Mouse (Mus musculus) 416B (cell line): Measurements from ENCODE around the gene Ryr3.

Experiments used
- DNase-seq: peaks from one replicate; pipeline ENCODE4 v3.0.0; 2011; ENCODE audit warnings: low read depth

The Ryr3 gene

DNA sequence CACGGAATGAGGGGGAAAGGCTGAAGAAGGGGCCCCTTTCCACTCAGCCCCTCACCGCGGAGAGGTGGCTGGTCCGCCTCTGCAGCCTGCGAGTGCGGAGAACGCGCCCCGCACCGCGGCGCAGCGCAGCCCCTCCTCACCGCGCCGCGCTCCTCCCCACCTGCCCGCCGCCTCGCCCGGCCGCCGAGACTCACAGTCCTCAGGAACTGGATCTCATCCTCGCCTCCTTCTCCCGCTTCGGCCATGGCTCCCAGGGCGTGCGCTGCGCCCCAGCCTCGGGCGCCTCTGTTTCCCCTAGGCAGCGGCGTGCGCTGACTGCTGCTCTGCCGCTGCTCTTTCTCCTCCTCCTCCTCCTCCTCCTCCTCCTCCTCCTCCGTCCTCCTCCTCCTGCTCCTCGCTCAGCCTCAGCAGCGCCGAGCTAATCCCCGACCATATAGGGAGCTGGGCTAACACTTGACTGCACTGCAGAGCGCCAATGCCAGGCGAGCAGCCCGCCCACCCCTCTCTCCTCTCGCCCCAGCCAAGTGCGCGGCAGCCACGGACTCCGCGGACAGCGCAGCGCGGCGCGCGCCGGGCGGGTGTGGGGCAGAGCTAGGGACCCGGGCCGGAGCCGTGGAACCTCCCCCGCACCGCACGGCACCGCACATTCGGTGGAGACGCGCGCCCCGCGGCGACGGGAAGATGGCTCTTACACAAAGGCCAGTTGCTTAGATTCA, at the start of gene Ryr3:
Ryr3 (minus strand) TSS at position 351 of the 716 bp plus-strand sequence.
- no peak for DNase-seq

GRCm38 (mm10) chr2:113238871-113239270, 22.0 kb upstream of the Ryr3 start:
- no peak for DNase-seq

DNA sequence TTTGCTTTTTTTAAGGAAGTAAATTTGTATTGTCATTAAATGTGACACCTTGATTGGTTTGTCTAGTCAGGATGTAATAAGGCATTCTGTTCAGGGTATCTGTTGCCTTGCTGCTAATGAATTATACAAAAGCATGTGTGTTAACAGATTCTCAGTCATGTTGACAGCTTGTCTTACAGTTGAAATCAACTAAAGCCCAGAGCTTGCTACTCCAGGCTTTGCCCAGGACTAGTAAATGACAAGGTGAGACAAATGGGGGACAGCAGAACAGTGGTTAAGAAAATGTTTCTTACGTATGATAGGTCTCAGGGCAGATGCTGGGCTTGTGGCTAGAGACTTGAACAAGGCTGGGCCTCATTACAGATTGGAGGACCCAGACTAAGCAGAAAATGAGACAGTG, 20.1 kb upstream of the Ryr3 start:
- DNase-seq: no peak

- peak; percentile 52 for DNase-seq
Measured at GRCm38 (mm10) chr2:113234559-113234958, 17.7 kb upstream of the Ryr3 start.

GRCm38 (mm10) chr2:113233356-113233755, 16.5 kb upstream of the Ryr3 start:
- DNase-seq: no peak

DNA sequence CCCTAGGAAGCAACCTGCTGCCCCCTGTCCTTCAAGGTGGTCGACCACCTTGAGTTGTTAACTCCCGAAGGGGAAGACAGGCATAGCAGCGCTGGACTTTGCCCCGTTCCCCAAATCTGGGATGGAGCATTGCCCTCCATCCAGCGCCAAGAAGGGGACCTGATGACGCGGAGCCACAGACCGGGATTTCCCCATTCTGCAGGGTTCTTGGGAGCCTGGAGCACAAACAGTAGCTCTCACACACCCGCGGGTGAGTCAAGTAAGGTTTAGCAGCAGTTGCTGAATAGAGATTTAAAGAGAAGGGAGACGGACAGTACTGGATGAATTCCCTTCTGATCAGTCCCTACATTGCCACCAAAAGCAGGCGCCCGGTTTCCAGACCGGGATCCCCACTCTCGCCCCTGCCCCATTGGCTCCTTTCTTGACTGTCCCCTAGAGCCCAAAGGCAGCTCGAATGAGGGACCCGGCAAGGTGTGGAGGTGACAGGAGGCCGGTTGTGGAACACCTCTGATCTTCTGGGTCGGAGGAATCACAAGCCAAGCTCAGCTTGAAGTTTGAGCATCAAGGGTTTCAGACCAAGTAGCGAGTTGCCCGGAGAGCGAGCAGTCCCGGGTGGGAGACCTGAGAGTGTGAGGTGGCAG, 671 bp downstream of the Ryr3 start:
- DNase-seq: no peak

DNA sequence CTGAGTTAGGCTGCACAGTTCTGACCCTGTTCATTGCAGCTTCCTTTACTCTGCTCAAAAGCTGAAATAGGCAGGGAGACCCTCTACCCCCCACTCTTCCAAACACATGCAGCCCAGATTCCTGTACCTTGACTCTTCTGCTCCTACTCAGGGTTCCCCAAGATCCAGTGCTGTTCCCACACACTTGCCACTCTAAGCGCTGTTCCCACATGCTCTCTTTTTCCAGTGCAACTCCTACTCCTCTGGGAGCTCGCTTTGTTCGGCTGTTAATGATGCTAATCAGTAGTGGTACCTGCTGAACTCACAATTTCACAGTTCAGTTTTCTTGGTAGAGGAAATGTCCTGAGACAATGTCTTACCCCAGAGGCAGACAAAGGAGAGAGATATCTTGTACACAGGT, 6.9 kb downstream of the Ryr3 start:
- no peak for DNase-seq

DNA sequence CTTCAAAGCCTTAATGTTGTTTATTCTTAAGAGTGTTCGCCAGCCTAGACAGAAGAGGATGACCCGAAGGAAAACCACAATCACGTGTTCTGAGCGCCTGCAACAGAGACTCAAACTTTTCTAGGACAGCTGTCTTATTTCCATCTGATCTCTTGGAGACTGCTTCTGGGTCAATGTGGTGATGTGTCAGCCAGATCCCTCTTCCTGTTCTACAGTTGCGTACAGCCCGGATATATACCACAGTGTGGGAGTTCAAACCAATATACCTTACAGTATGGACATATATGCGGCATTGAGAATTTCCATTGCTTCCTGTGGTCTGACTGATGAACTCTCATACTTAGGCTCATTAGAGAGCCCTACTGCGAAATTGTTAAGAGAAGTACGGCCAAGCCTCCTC, 7.6 kb downstream of the Ryr3 start:
- DNase-seq: no peak

- DNase-seq: no peak
Measured at GRCm38 (mm10) chr2:113202857-113203256, 14.0 kb downstream of the Ryr3 start.

DNA sequence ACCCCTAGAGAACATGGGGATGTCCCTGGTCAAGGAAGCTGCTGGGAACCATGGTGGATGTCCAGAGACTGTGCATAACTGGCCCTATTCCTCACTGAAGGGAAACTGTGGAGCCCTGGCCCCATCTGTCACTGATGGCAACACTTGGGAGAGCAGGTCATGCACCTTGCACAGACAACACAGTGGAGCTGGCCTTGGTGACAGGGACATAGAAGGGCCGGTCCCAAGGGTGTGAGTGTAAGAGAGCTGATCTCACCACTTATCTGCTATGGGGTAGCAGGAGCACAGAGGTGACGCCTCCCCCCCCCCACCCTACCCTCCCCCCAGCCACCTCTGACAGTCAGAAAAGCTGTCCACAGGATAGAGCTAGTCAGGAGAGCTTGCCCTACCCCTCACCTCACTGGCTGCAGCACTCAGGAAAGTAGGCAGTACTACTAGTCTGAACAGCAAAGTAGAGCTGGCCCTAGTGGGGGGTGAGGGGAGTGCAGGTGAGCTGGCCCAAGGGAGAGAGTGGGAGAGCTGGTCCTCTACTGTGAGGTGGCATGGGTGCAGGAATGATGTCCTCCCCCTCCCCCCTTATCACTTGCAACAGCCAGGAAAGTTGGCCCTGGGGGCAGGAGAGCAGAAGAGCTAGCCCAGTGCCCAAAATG, 17.7 kb downstream of the Ryr3 start:
- DNase-seq: no peak

DNA sequence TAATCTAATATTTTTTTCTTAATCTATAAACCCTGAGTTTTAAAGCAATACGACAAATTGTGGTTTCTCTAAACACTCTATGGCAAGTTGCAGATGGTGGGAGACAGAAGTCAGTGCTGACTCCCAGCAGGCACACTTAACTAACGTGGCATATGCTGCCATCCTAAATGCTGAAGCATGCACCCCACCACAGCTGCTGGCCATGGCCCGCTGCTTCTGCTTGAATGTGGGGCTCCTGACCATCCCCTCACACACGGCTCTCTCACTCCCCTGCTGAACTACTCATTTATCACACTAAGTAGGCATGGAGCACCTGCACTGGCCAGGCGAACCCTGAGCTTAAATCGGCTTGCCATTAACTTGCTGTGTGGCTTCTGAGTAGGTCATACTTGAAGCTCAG, 29.7 kb downstream of the Ryr3 start:
- DNase-seq: no peak

- no peak for DNase-seq
Measured at GRCm38 (mm10) chr2:113181701-113182100, 35.2 kb downstream of the Ryr3 start.

DNA sequence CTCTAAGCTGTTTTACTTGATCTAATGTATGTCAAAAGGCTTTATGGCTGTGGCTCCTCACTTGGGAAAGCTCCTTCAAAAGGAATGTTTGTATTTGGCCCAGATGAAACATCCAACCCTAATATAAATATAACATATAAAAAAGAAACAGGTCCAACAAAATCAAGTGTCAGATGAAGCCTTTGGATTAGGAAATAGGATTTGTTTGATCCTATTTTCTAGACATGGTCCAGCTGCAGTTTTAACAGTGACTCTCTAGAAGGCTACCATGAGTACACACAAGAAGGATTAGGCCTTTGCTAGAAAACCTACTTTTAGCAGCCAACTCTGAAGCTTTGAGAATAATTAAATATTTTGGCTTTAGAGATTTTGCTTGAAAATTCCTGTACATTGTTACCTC, 38.8 kb downstream of the Ryr3 start:
- DNase-seq: no peak

DNA sequence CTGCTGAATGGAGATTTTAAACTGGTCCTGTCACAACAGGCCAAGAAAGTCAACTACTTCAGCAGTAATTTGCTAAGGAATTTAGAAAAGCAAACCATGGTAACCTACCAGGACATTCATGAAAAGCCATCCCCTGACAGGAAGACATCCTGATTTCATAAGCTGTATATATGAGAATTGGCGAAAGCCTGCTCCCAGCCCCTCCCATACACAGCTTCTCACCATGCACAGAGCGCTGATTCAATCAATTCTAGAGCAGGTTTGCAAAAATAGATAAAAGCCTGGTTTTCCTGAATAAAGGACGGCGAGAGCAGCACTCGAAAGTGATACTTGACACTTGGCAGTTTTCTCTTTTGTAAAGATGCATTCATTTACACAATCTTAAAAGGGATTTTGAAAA, 40.6 kb downstream of the Ryr3 start:
- no peak for DNase-seq

GRCm38 (mm10) chr2:113168096-113168495, 48.8 kb downstream of the Ryr3 start:
- no peak for DNase-seq

DNA sequence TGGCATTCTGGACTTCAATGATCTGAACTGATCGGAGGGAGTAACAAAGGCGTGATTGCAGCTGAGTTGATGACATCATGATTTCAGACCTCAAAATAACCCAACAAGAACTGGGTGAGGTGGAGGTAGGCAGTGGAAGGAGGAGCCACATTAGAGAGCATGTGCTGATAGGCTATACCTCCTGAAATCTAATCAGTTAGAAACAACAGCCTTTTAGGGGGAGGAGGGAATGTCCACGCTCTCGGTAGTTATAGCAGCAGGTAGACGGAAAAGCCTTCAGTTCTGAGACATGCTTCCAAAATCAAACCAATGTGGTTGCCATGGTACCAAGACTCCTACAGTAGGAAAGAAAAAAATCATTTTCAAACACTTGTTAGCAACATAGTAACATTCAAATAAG, 55.4 kb downstream of the Ryr3 start:
- no peak for DNase-seq

- DNase-seq: no peak
Measured at GRCm38 (mm10) chr2:113137766-113138165, 79.1 kb downstream of the Ryr3 start.

GRCm38 (mm10) chr2:113123476-113123875, 93.4 kb downstream of the Ryr3 start:
- no peak for DNase-seq

GRCm38 (mm10) chr2:113119080-113119479, 97.8 kb downstream of the Ryr3 start:
- DNase-seq: no peak

DNA sequence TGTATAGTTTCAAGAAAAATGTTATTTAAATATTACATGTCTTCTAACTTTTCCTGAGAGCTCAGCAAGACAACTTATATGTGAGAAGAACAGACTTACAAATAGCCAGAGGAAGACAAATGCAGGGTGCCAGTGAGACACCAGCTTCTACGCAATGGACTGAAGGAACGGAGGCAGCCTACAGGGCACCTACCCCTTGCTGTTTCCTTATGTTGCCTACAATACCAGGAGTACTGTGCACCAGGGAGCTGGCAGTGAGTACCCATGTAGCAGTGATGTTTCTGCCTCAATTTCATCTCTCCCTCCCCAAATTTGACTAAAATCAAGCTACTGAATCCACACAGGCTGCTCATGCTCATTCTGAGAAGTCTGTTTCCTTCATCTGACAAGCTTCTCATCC, 100.1 kb downstream of the Ryr3 start:
- DNase-seq: no peak

GRCm38 (mm10) chr2:113115897-113116283, 101.0 kb downstream of the Ryr3 start:
- DNase-seq: no peak

GRCm38 (mm10) chr2:113115248-113115896, 101.5 kb downstream of the Ryr3 start:
- no peak for DNase-seq

- no peak for DNase-seq
Measured at GRCm38 (mm10) chr2:113104609-113105008, 112.3 kb downstream of the Ryr3 start.
